Mouse (Mus musculus): ENCODE measurements at regions not wholly inside any gene's neighbourhood (a gene's known extent, or its start where the extent isn't known, plus 50 kb on each side); places are given as distances from the start of the nearest gene placed in this dataset.

- DNase-seq, result no peak
Observed at GRCm38 (mm10) chr13:97651176-97651575, 109.3 kb downstream of the Gm10260 start.

- no peak for DNase-seq
Observed at GRCm38 (mm10) chr13:97650191-97650590, 110.2 kb downstream of the Gm10260 start.

GRCm38 (mm10) chr13:97647486-97647885 is 112.9 kb downstream of the Gm10260 start:
- DNase-seq, result no peak

DNA sequence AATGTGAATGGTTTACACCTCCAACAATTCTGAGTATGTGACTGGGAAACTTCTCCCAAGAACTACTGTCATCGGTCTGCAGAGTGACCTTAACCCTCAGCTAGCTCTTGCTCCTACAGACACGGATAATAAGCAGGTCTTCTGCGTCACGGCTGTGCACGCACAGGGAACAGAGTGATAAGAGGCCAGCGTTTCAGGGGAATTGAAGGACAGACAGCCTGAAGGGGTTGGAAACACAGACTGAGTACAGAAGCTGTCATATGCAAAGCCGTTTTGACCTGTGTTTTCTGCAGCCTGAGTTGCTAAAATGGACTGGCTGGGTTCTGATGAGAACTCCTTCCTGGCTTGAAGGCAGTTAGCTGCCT is 114.4 kb downstream of the Gm10260 start:
- no peak for DNase-seq

DNA sequence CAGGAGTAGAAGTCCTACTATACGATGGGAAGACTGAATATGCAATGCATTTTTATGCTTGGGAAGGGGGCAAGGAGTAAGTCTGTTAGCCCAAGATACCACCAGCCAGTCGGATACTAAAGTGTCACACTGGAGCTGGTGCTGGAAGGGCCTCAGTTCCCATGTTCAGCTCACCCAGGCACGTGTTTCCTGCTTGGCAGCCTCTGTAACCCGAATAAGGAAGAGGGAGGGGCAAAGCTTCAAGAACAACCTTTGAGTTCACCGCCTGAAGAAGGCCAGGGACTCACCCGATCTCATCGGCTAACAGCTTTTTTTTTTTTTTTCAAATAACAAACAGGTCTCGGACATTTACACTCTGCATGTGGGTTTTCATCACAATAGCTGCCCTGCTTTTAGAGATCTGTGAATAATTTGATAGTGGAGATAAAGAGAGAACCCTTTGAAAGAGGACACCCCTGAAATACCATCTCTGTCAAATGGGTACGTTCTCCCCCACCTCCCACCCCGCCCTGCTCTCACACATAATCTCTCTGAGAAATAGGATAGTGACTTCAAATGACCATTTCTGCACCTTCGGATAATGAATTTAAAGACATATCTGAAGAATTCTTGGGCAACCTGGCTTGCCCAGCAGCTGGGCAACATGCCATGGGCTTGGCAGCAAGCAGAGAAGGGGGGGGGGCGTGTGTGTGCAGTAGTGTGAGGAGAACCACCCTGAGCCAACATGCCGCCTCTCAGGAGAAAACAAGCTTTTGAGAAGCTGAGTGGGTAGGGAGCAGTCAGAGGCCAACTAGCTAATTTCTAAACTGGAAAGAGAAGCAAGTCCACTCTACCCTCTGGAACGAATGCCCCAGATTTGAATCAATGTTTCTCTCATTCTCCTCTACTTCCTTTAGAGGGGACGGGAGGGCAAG is 115.1 kb downstream of the Gm10260 start:
- DNase-seq, result peak; percentile 31

DNA sequence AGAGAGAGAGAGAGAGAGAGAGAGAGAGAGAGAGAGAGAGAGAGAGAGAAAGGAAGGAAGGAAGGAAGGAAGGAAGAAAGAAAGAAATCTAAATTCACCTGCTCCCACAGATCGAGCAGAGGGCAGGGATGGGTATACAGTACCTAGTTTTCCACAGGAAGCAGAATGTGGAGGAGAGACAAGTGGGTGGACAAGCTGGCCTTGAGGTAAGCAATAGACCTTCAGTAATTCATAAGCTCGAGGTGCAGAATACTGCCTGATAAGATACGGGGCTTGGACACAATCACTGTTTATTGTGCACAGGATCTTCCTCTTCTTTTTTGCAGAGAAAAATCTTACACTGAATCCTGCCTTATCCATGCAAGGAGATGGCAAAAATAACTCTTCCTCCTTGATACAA is 120.2 kb downstream of the Gm10260 start:
- no peak for DNase-seq

DNA sequence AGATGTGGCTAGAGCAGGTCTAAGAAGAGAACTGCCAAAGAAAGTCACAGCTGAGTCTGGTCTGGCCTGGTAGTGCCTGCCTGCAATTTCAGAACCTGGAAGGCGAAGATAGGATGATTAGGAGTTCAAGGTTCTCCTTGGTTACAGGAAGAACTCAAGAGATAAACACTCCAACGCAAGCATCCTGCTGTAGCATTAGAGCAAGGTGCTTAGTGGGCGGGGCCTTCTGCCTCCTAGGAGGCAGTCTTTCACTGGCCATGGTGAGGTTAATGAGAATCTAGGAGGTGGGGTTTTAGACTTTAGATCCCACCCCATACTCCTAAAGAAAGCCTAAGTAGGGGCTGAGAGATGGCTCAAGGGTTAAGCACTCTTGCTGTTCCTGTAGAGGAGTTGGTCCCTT is 120.8 kb downstream of the Gm10260 start:
- DNase-seq, result no peak

DNA sequence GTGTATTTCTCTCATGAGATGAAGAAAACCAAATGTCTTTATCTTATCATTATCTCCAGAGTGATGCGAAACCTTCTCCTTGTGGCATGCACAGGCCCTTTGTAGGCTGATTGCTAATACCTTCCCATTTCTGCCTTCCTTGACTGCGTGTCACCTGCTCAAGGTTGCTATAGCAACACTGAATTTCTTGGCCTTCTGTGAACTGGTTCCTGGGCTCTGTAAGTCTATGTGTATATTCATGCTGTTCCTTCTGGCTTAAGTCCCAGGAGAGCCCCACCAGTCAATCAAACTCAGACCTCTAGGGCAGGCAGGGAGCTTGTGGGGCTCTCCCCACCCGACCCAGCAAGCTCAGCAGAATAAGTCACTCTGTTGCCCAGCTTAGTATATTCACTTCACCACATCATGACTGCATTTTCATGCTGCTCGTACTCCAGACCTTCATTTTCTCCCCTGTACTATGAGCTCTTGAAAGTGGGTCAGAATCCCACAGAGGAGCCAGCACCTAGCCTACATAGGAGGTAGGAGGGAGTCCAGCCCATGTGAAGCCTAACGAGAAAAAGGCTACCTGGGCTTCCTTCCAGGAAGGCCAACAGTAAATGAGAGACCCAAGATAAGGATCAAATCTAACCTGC is 121.9 kb downstream of the Gm10260 start:
- DNase-seq, result no peak

GRCm38 (mm10) chr13:97637506-97637905 is 122.9 kb downstream of the Gm10260 start:
- no peak for DNase-seq

DNA sequence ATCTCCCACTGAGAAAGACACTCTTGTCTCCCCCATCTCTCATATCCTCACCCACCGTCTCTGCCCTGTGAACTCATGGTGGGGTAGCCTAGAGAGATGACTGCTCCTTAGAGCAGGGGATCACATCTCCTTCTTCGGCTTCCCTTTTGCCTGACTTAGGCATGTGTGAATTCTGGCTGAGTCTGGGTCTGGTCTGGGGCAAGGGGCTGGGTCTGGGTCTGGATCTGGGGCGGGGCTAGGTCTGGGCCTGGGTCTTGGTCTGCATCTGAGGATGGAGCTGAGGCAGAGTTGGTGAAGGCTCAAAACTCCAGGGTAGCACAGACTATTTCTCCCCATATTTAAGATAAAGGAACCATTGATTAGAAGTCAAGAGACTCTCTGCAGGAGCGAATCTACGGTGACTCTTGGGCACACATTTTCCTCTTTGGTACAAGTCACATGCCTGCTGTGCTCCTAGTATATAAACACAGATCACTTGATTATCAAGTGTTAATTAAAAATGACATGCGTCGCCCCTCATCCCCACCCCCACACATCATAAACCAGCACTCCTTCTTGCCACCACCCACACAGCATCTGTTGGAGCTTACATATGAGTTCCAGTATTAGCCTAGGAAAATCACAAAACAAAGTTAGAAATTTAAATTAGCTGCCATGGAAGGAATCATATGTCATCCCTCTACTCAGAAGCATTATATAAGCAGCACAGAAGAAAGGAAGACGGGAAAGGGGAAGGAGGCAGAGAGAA is 126.2 kb downstream of the Gm10260 start:
- DNase-seq, result no peak

DNA sequence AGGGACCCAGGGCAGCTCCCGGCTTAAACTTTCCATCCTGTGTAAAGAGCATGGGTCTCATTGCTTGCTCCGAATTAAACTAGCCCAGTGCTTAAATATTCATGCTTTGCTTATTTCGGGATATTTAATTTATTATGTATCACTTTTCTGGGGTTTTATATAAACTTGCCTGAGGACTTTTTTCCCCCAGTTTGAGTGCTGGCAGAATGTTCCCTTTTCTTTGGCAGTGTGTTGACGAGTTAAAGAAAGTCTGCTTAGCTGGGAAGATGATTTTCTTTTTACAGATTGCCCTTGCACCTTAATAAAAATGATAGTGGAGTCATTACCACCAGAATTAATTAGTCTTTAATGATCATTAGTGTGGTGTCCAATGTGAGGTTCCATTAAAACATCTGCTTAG is 126.9 kb downstream of the Gm10260 start:
- no peak for DNase-seq

DNA sequence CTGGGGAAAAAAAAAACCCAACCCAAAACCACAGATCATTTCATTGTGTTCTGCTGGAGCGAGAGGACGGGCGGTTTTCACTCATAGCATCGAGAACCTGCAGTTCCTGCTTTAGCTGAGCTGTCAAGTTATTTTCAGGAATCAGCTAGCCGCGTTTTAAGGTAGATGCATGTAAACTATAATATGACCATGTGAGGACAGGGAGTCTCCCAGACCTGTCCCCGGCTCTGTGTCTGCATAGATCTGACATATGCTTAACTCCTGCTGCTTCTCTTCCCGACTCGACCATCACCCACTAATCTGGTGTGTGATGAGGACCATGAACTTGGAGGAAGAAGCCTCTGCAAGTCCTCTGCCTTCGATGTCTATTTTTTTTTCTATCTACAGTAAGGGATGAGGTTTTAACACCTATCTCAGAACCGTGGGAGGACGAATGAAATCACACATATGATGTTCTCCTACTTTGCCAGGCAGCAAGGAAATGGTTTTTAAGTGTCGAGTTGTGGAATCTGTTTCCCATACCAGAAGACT is 128.5 kb downstream of the Gm10260 start:
- no peak for DNase-seq

GRCm38 (mm10) chr13:97630921-97631320 is 129.5 kb downstream of the Gm10260 start:
- no peak for DNase-seq

DNA sequence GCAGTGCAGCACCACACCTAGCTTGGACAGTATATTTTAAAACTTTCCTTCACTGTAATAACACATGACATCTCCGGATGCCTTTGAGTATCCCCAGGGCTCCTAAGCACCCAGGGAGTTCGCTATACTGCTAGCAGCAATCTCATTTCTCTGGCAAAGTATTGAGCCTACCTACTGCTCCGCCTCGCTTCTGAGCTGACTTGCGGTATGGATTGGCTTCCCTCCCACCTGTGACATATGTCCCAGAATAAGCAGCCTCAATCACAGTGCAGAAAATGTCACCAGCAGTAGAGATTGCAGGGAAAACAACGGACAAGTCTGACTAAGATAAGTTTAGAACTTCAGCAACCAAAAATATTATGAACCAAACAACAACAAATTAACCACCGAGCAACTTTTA is 131.8 kb downstream of the Gm10260 start:
- no peak for DNase-seq

GRCm38 (mm10) chr13:97627247-97627646 is 133.2 kb downstream of the Gm10260 start:
- peak; percentile 19 for DNase-seq

DNA sequence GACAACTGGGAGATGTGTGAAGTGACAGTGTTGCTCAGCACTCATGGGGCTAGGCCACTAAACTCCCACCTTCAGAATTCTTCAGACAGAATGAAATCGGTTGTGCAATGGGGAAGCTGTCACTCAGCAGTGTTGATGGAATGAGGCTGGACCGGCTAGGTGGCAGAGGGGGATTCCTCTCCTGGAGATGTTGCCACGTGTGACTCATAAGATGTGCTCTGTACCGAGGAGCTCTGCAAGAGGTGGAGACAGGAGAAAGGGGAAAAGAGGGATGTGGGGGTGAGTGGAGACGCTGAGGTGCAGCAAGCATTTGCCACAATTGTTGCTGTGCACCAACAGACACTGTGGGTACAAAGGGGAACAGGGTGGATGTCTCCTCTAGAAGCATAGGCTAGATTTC is 133.6 kb downstream of the Gm10260 start:
- no peak for DNase-seq

- DNase-seq, result no peak
Observed at GRCm38 (mm10) chr13:97626116-97626515, 134.3 kb downstream of the Gm10260 start.

DNA sequence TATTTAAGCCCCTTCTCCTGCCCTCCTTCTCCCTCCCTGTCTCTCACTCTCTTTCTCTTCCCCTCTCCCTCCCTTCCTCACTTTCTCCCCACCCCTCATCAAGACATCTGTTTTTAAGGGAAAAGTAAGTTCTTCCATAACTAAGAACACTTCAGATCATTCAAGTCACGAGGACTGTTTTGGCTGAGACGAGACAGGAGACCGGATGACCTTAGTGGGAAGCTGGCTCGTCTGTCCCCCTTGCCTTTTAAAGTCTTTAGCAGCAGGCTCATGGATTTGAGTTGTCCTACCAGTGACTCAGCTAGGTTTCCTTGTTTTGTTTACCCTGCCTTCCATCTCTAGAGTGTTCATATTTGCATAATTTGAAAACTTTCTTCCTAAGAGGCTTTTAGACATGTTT is 135.0 kb downstream of the Gm10260 start:
- DNase-seq, result no peak

DNA sequence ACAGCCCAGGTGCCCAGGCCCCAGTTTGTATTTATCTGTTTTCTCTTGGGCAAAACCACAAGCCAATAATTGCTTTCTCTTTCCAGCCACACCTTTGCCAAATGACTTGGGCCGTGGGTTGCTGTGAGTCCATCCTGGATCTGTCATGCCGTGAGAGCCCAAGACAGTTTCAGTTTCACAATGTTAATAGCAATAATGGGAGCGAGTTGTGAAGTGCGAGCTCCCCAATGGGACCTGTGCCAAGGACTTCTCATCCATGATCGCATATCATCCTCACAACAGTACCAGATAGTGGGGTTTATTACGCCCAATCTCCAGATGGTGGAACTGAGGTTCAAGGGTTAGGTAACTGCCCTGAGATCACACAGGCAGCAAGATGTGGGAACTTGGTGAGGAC is 142.2 kb downstream of the Gm10260 start:
- DNase-seq, result no peak

DNA sequence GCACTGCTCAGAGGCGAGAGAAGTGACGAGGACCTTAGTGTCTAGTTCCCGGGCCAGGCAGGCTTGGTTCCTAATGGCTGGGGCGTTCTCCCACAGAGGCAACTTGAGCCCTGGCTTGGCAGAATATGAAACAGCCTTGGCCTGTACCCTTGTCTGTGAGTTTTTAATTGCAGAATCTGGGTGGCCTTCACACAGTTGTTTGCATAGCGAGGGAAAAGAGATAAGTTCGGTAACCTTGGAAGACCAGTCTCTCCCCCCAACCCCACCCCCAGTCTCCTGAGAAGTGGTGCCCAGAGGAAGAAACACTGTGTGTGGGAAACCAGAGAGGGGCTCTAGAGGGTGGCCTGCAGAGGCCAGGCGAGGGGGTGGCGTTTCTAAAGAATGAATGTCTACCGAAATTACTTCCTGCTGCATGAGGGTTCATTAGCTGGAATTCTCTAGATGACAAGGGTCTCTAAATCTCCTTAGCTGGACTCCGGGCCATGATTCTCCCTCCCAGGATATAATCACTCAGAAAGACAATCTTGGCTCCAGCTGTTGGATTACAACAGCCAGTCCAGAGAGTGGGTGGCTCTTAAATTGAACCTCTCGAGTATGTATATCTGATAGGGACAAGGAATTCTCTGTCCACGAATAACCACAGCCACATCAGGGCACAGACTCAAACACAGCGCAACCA is 142.8 kb downstream of the Gm10260 start:
- no peak for DNase-seq

DNA sequence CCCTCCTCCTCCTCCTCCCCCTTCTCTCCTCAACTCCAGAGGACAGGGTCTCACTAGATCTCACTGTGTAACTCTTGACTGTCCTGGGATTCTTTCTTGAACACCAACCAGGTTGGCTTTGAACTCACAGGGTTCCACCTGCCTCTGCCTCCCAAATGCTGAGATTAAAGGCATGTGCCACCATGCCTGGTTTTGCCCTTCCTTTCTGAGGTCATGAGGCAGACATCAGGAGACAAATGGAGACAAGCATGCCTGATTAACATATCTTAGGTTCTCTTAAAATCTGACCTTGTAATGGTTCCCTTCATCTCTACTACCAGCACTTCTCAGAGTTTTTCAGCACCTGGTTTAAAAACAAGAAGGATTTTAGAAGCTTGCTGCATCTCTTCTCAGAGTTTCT is 143.5 kb downstream of the Gm10260 start:
- no peak for DNase-seq

DNA sequence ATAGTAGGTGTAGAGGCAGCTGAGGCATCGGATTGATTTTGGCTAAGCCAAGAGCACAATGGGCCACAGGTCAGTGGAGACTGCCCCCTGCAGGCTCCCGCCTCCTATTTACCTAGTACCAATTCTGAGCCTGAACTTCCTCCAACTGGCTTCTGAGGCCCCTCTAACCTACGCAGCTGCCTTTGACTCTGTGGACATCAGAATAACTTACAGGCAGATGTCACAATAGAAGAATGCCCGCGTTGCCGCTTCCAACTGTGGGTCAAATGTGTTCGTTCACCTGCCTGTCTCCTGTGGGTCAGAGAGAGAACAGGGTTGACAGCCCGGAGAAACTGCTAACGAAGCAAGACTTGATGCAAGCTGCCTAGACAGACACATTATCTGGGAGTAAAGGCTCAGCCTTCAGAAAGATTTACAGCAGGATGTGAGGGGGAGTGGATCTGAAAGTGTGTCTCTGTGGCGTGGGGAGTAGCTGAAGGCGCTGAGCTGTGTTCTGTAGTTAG is 153.2 kb downstream of the Gm10260 start:
- peak; percentile 57 for DNase-seq

DNA sequence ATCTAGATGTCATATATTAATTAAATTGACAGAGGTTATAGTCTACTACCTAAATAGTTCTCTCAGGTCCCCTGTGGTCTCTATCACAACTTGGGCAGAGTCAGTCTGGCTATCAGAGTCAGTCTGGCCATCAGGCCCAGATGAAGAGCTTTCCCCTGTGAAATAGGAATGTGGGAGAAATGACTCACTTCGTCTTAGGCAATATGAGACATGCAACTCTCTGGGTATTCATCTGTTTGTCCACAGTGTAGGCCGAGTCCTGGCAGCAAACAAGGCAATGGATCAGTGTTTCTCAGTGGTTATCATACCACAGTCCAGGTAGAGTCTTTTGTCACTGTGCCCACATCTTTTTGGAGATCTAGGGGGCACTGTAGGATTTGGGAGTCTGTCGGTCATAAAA is 156.0 kb downstream of the Gm10260 start:
- DNase-seq, result no peak

Data from thymus, postnatal 14 days (tissue).